Mouse (Mus musculus) forebrain, embryonic 15.5 days (tissue): ENCODE data around the gene Kif6. TPM values are rescaled to one million over a fixed set of nuclear protein-coding genes. Genes with fewer than 3 reads are reported as not detected.
A peak's percentile ranks its signal among the peaks of the same experiment; 100 is the strongest.

ENCODE experiments used
- ATAC-seq: fragments of 200-750 bp; cut with Nextera tagmentation; replicated peaks from 2 replicates; pipeline ENCODE4 v1.8.0; 2017; ENCODE audit warnings: mild to moderate bottlenecking, moderate TSS enrichment, moderate library complexity
- H3K27ac ChIP-seq: fragments of 300-500 bp; sonication (generic); replicated peaks from 2 replicates; pipeline ENCODE4 v1.5.1; 2015; ENCODE audit warnings: mild to moderate bottlenecking, inconsistent platforms
- H3K27me3 ChIP-seq: fragments of 300-500 bp; sonication (generic); 2 replicates; pipeline ENCODE4 v1.6.1; 2015; ENCODE audit warnings: inconsistent platforms
- H3K36me3 ChIP-seq: fragments of 300-500 bp; sonication (generic); 2 replicates; pipeline ENCODE4 v1.6.1; 2015; ENCODE audit warnings: mild to moderate bottlenecking, inconsistent platforms
- H3K4me1 ChIP-seq: fragments of 300-500 bp; sonication (generic); 2 replicates; pipeline ENCODE4 v1.6.1; 2015; ENCODE audit warnings: inconsistent platforms
- H3K4me2 ChIP-seq: fragments of 300-500 bp; sonication (generic); replicated peaks from 2 replicates; pipeline ENCODE4 v1.6.1; 2015; ENCODE audit warnings: mild to moderate bottlenecking, inconsistent platforms
- H3K4me3 ChIP-seq: fragments of 300-500 bp; sonication (generic); 2 replicates; pipeline ENCODE4 v1.5.1; 2015; ENCODE audit warnings: mild to moderate bottlenecking, inconsistent platforms
- H3K9ac ChIP-seq: fragments of 300-500 bp; sonication (generic); replicated peaks from 2 replicates; pipeline ENCODE4 v1.6.1; 2015; ENCODE audit warnings: mild to moderate bottlenecking, inconsistent platforms
- H3K9me3 ChIP-seq: fragments of 300-500 bp; sonication (generic); 2 replicates; pipeline ENCODE4 v1.6.1; 2016; ENCODE audit warnings: inconsistent platforms
- WGBS: fragments of 180-500 bp; shearing (Covaris S2); methylation state at CpG from one replicate; pipeline ENCODE4 v1.1.7; 2015; ENCODE audit warnings: mixed read lengths; 5-methylcytosine and 5-hydroxymethylcytosine counted together
- polyA plus RNA-seq: library from polyadenylated mRNA; unstranded; fragments of >200 nt; fragmentation: Nextera tagmentation; extraction: Ambion mirVana; gene quantifications from 2 replicates; pipeline ENCODE4 v1.2.1, GENCODE M21; 2015

The Kif6 gene
- polyA plus RNA-seq, 1 experiment from 2014 or later, result 2.1 TPM

GRCm38 (mm10) chr17:49834044-49834545 is 219.2 kb downstream of the Kif6 start:
- Histone ChIP-seq H3K9me3 (no peaks in the 10 kb centered on the region), H3K4me3 (no peak overlapping the region), H3K36me3 (no peaks in the 10 kb centered on the region), H3K27me3 (no peaks in the 10 kb centered on the region), H3K4me2 (no peak overlapping the region), H3K4me1 (no peaks in the 10 kb centered on the region), H3K9ac (no peak overlapping the region), H3K27ac (no peak overlapping the region)
- 90% methylated on average over 5 of the region's 5 CpGs for WGBS
- ATAC-seq, result no peak

GRCm38 (mm10) chr17:49837417-49837816 is 222.5 kb downstream of the Kif6 start:
- Histone ChIP-seq H3K4me2 (no peak overlapping the region), H3K9me3 (no peaks in the 10 kb centered on the region), H3K4me3 (no peak overlapping the region), H3K36me3 (no peaks in the 10 kb centered on the region), H3K27ac (no peak overlapping the region), H3K27me3 (no peaks in the 10 kb centered on the region), H3K9ac (no peak overlapping the region), H3K4me1 (no peaks in the 10 kb centered on the region)
- 69% methylated on average over 5 of the region's 5 CpGs for WGBS
- ATAC-seq, result no peak

GRCm38 (mm10) chr17:49839243-49839642 is 224.3 kb downstream of the Kif6 start:
- H3K27ac ChIP-seq, result no peak overlapping the region
- no peak for ATAC-seq
- H3K4me1 ChIP-seq, result no peaks in the 10 kb centered on the region
- H3K4me2 ChIP-seq, result no peak overlapping the region
- no peaks in the 10 kb centered on the region for H3K36me3 ChIP-seq
- WGBS, result 79% methylated on average over 3 of the region's 3 CpGs
- H3K9ac ChIP-seq, result no peak overlapping the region
- H3K4me3 ChIP-seq, result no peak overlapping the region
- H3K9me3 ChIP-seq, result no peaks in the 10 kb centered on the region
- no peaks in the 10 kb centered on the region for H3K27me3 ChIP-seq

- no peak overlapping the region for H3K4me3 ChIP-seq
- no peak overlapping the region for H3K27ac ChIP-seq
- H3K4me1 ChIP-seq, result 0 out of 2 replicates have a peak, but pooled peaks cover 4% of the 10 kb centered on the region
- no peak overlapping the region for H3K4me2 ChIP-seq
- no peaks in the 10 kb centered on the region for H3K9me3 ChIP-seq
- H3K9ac ChIP-seq, result no peak overlapping the region
- 87% methylated on average over 3 of the region's 3 CpGs for WGBS
- no peaks in the 10 kb centered on the region for H3K27me3 ChIP-seq
- ATAC-seq, result no peak
- H3K36me3 ChIP-seq, result no peaks in the 10 kb centered on the region
Observed at GRCm38 (mm10) chr17:49851210-49851609, 236.3 kb downstream of the Kif6 start.

GRCm38 (mm10) chr17:49852183-49852582 is 237.2 kb downstream of the Kif6 start:
- H3K4me1 ChIP-seq, result 0 out of 2 replicates have a peak, but pooled peaks cover 4% of the 10 kb centered on the region
- no peaks in the 10 kb centered on the region for H3K9me3 ChIP-seq
- 80% methylated on average over 3 of the region's 3 CpGs for WGBS
- ATAC-seq, result no peak
- no peak overlapping the region for H3K4me3 ChIP-seq
- H3K4me2 ChIP-seq, result no peak overlapping the region
- no peak overlapping the region for H3K9ac ChIP-seq
- H3K36me3 ChIP-seq, result no peaks in the 10 kb centered on the region
- no peak overlapping the region for H3K27ac ChIP-seq
- no peaks in the 10 kb centered on the region for H3K27me3 ChIP-seq

- Histone ChIP-seq H3K4me3 (no peak overlapping the region), H3K27me3 (no peaks in the 10 kb centered on the region), H3K4me2 (no peak overlapping the region), H3K9ac (no peak overlapping the region), H3K9me3 (no peaks in the 10 kb centered on the region), H3K27ac (no peak overlapping the region), H3K36me3 (no peaks in the 10 kb centered on the region), H3K4me1 (0 out of 2 replicates have a peak, but pooled peaks cover 4% of the 10 kb centered on the region)
- peak; percentile 51; the same call in 1 of the 2 replicates for ATAC-seq
- WGBS, result 35% methylated on average over 4 of the region's 4 CpGs
Observed at GRCm38 (mm10) chr17:49855785-49856184, 240.8 kb downstream of the Kif6 start.

- H3K27ac ChIP-seq, result no peak overlapping the region
- no peak for ATAC-seq
- H3K9me3 ChIP-seq, result no peaks in the 10 kb centered on the region
- H3K36me3 ChIP-seq, result no peaks in the 10 kb centered on the region
- peaks cover 21% of the 10 kb centered on the region for H3K4me1 ChIP-seq
- H3K4me3 ChIP-seq, result no peak overlapping the region
- no peaks in the 10 kb centered on the region for H3K27me3 ChIP-seq
- H3K9ac ChIP-seq, result no peak overlapping the region
- 84% methylated on average over 10 of the region's 10 CpGs for WGBS
- no peak overlapping the region for H3K4me2 ChIP-seq
Observed at GRCm38 (mm10) chr17:49860057-49860816, 245.3 kb downstream of the Kif6 start.

- H3K36me3 ChIP-seq, result no peaks in the 10 kb centered on the region
- 0 out of 2 replicates have a peak, but pooled peaks have one; percentile 5 for ATAC-seq
- no peaks in the 10 kb centered on the region for H3K9me3 ChIP-seq
- no peak overlapping the region for H3K4me2 ChIP-seq
- peaks cover 36% of the 10 kb centered on the region for H3K4me1 ChIP-seq
- H3K27me3 ChIP-seq, result no peaks in the 10 kb centered on the region
- peak overlapping the region; percentile 75 for H3K27ac ChIP-seq
- no peak overlapping the region for H3K4me3 ChIP-seq
- 26% methylated on average over 5 of the region's 5 CpGs for WGBS
- H3K9ac ChIP-seq, result no peak overlapping the region
Observed at GRCm38 (mm10) chr17:49863597-49863996, 248.7 kb downstream of the Kif6 start.

- Histone ChIP-seq H3K27ac (no peak overlapping the region), H3K27me3 (no peaks in the 10 kb centered on the region), H3K36me3 (no peaks in the 10 kb centered on the region), H3K4me1 (peaks cover 37% of the 10 kb centered on the region), H3K9ac (no peak overlapping the region), H3K4me3 (no peak overlapping the region), H3K4me2 (no peak overlapping the region), H3K9me3 (no peaks in the 10 kb centered on the region)
- no peak for ATAC-seq
- WGBS, result 83% methylated on average over 2 of the region's 2 CpGs
Observed at GRCm38 (mm10) chr17:49865604-49866003, 250.7 kb downstream of the Kif6 start.

- Histone ChIP-seq H3K9me3 (no peaks in the 10 kb centered on the region), H3K4me2 (peak overlapping the region; percentile 16), H3K36me3 (no peaks in the 10 kb centered on the region), H3K27ac (peak overlapping the region; percentile 92), H3K27me3 (no peaks in the 10 kb centered on the region), H3K9ac (no peak overlapping the region), H3K4me1 (peaks cover 37% of the 10 kb centered on the region), H3K4me3 (no peak overlapping the region)
- WGBS, result 44% methylated on average over 8 of the region's 8 CpGs
- ATAC-seq, result peak; percentile 69
Observed at GRCm38 (mm10) chr17:49866653-49867215, 251.8 kb downstream of the Kif6 start.

GRCm38 (mm10) chr17:49867321-49868137 is 252.6 kb downstream of the Kif6 start:
- no peaks in the 10 kb centered on the region for H3K36me3 ChIP-seq
- peak overlapping the region; percentile 92 for H3K27ac ChIP-seq
- H3K9ac ChIP-seq, result no peak overlapping the region
- 9% methylated on average over 13 of the region's 13 CpGs for WGBS
- H3K4me2 ChIP-seq, result 0 out of 2 replicates have a peak overlapping the region, but pooled peaks have one; percentile 16
- H3K4me3 ChIP-seq, result no peak overlapping the region
- peaks cover 37% of the 10 kb centered on the region for H3K4me1 ChIP-seq
- ATAC-seq, result peak; percentile 83
- H3K27me3 ChIP-seq, result no peaks in the 10 kb centered on the region
- no peaks in the 10 kb centered on the region for H3K9me3 ChIP-seq

GRCm38 (mm10) chr17:49869246-49869645 is 254.3 kb downstream of the Kif6 start:
- no peak for ATAC-seq
- Histone ChIP-seq H3K4me1 (peaks cover 21% of the 10 kb centered on the region), H3K36me3 (no peaks in the 10 kb centered on the region), H3K9ac (no peak overlapping the region), H3K27ac (no peak overlapping the region), H3K4me3 (no peak overlapping the region), H3K27me3 (no peaks in the 10 kb centered on the region), H3K9me3 (no peaks in the 10 kb centered on the region), H3K4me2 (no peak overlapping the region)
- WGBS, result 78% methylated on average over 9 of the region's 9 CpGs
